Mouse (Mus musculus) embryonic facial prominence, embryonic 14.5 days (tissue): ENCODE data around the gene Gnpat. TPM values are rescaled to one million over a fixed set of nuclear protein-coding genes. Genes with fewer than 3 reads are reported as not detected.
A peak's percentile ranks its signal among the peaks of the same experiment; 100 is the strongest.

Experiments
- ATAC-seq: fragments of 200-750 bp; cut with Nextera tagmentation; 2 replicates; pipeline ENCODE4 v1.8.0; 2017; ENCODE audit warnings: low read depth, moderate number of reproducible peaks, moderate TSS enrichment
- DNase-seq: peaks from one replicate; pipeline ENCODE4 v3.0.0-alpha.2; 2015; ENCODE audit warnings: low spot score
- H3K27ac ChIP-seq: fragments of 300-500 bp; sonication (generic); replicated peaks from 2 replicates; pipeline ENCODE4 v1.5.1; 2014; ENCODE audit warnings: low read depth, mild to moderate bottlenecking, low read length, moderate library complexity
- H3K27me3 ChIP-seq: fragments of 300-500 bp; sonication (generic); replicated peaks from 2 replicates; pipeline ENCODE4 v1.6.1; 2014; ENCODE audit warnings: low read length; ENCODE audit not compliant: control insufficient read depth, insufficient read depth
- H3K36me3 ChIP-seq: fragments of 300-500 bp; sonication (generic); 2 replicates; pipeline ENCODE4 v1.6.1; 2014; ENCODE audit warnings: low read length, mixed read lengths; ENCODE audit not compliant: control insufficient read depth, insufficient read depth
- H3K4me1 ChIP-seq: fragments of 300-500 bp; sonication (generic); 2 replicates; pipeline ENCODE4 v1.6.1; 2014; ENCODE audit warnings: antibody characterized with exemption, low read length; ENCODE audit not compliant: control insufficient read depth, insufficient read depth
- H3K4me2 ChIP-seq: fragments of 300-500 bp; sonication (generic); 2 replicates; pipeline ENCODE4 v1.6.1; 2014; ENCODE audit warnings: low read depth, mild to moderate bottlenecking, low read length, moderate library complexity, mixed read lengths
- H3K4me3 ChIP-seq: fragments of 300-500 bp; sonication (generic); 2 replicates; pipeline ENCODE4 v1.5.1; 2014; ENCODE audit warnings: low read depth, mild to moderate bottlenecking, low read length
- H3K9ac ChIP-seq: fragments of 300-500 bp; sonication (generic); 2 replicates; pipeline ENCODE4 v1.6.1; 2014; ENCODE audit warnings: low read depth, mild to moderate bottlenecking, low read length, moderate library complexity, mixed read lengths
- H3K9me3 ChIP-seq: fragments of 300-500 bp; sonication (generic); 2 replicates; pipeline ENCODE4 v1.6.1; 2016; ENCODE audit warnings: low read length; ENCODE audit not compliant: control insufficient read depth
- WGBS: fragments of 180-500 bp; shearing (Covaris S2); extraction: QIAGEN DNeasy Blood & Tissue Kit; methylation state at CpG from one replicate; pipeline ENCODE4 v1.1.7; 2014; 5-methylcytosine and 5-hydroxymethylcytosine counted together
- polyA plus RNA-seq: library from polyadenylated mRNA; unstranded; fragments of >200 nt; fragmentation: Nextera tagmentation; extraction: Ambion mirVana; gene quantifications from 2 replicates; pipeline ENCODE4 v1.2.1, GENCODE M21; 2014

Gene Gnpat
- polyA plus RNA-seq, 1 experiment from 2014 or later: 97.8 TPM

- Histone ChIP-seq H3K9me3 (peaks cover 5% of the 10 kb centered on the region; the same call in 1 of the 2 replicates), H3K4me2 (no peak overlapping the region), H3K36me3 (peaks cover 33% of the 10 kb centered on the region), H3K27me3 (no peaks in the 10 kb centered on the region), H3K4me3 (no peak overlapping the region), H3K9ac (no peak overlapping the region), H3K27ac (no peak overlapping the region), H3K4me1 (no peaks in the 10 kb centered on the region)
- WGBS: 77% methylated on average over 18 of the region's 18 CpGs
- no peak for DNase-seq
- no peak for ATAC-seq
These were observed 55.1 kb downstream of the Gnpat start for GRCm38 (mm10) chr8:124917741-124918484.

DNA sequence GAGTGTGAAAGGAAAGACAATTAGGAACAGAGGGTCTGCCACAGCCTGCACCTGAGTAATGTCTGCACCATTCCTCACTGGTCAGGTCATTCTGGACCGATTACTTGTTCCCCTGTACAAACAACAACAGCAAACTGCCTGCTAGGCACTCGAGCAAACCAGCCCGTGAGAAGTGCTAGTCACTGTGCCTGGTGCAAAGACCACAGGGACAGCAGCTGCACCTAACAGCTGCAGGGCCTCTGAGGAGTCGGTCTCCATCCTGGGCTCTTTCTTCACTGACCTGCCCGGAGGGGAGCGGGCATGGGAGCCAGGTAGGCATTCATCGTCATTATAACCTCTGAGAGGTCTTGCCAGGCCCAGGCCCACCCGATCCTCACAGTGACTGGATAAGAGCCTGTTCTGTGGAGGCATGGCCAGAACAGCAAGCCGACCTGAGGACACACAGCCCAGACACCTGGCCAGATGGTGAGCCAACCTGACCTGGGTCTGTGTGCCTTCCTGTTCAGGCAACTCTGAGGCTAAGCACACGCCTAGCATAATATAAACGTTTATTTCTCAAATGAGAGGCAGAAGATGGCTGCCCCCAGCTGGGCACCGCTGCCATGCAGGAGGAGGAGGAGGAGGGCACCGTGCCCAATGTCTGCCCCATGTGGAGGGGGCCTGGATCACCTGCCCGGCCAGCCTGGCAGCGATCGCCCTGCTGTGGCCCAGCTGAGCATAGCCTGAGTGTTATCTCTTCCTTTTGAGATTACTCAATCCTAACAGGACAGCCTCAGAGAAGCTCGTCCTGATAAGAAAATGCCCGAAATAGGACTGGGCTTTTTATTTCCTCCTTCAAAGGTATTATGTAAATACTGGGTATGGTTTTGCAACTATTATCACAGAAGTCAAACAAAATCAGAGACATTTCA, 58.8 kb downstream of the Gnpat start:
- WGBS: 83% methylated on average over 18 of the region's 18 CpGs
- Histone ChIP-seq H3K4me2 (no peak overlapping the region), H3K9ac (no peak overlapping the region), H3K36me3 (no peaks in the 10 kb centered on the region), H3K4me1 (no peaks in the 10 kb centered on the region), H3K27me3 (no peaks in the 10 kb centered on the region), H3K27ac (no peak overlapping the region; the same call in 1 of the 2 replicates), H3K4me3 (no peak overlapping the region), H3K9me3 (no peaks in the 10 kb centered on the region)
- DNase-seq (no peak), ATAC-seq (no peak)

DNA sequence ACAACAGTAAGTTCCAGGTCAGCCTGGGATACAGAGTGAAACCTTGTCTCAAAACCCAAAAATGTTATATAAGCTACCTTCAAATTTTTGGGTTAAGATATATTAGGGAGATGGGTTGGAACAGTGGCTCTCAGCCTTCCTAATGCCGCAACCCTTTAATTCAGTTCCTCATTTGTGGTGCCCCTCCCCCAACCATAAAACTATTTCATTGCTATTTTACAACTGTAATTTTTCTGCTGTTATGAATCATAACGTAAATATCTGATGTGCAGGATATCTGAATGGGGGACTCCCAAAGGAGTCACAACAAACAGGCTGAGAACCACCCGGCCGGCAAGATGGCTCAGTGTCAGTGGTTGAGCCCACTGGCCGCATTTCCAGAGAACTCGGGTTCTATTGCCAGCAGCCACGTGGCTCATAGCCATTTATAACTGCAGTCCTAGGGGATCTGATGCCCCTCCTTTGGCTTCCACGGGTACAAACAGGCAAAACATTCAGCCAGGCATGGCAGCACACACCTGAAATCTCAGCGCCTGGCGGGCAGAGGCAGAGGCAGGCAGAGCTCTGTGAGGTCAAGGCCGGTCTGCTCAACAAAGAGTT, 59.8 kb downstream of the Gnpat start:
- no peak overlapping the region for H3K4me3 ChIP-seq
- no peak overlapping the region for H3K9ac ChIP-seq
- H3K36me3 ChIP-seq: 0 out of 2 replicates have a peak, but pooled peaks cover 2% of the 10 kb centered on the region
- no peak overlapping the region for H3K27ac ChIP-seq
- no peak overlapping the region for H3K4me2 ChIP-seq
- no peaks in the 10 kb centered on the region for H3K27me3 ChIP-seq
- H3K9me3 ChIP-seq: no peaks in the 10 kb centered on the region
- H3K4me1 ChIP-seq: no peaks in the 10 kb centered on the region
- ATAC-seq (no peak), DNase-seq (no peak)
- 80% methylated on average over 11 of the region's 11 CpGs for WGBS

DNA sequence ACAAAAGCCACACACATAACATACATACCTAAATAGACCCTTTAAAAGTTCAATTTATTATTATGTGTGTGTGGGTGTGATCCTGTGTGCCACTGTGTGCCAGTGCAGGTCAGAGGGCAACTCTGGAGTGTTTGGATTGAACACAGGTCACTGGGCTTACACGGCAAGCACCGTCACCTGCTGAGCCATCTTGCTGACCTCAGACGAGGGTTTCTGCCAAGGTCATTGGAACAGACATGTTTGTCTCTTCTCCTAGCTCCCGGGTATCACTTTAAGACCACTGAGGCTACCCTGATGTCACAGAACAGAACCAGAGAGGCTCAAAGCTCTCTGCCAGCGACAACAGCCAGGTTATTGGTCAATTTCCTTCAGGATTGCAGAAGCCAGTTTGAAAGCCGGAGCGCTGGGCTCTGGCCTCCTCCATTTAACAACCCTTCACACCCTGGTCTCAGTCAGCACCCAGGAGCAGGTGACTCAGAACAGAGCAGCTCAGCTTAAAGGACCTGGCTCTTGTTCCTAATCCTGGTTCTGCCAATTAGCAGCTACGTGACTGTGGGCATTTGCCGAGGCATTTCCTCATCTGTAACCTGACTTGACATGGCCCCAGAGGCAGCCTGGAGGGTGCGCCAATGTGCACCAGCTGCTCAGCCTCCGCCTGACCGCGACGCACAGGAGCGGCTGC, 61.3 kb downstream of the Gnpat start:
- ATAC-seq (no peak; the same call in 1 of the 2 replicates), DNase-seq (peak; percentile 12)
- 0 out of 2 replicates have a peak, but pooled peaks cover 7% of the 10 kb centered on the region for H3K36me3 ChIP-seq
- no peaks in the 10 kb centered on the region for H3K27me3 ChIP-seq
- 86% methylated on average over 15 of the region's 15 CpGs for WGBS
- H3K27ac ChIP-seq: no peak overlapping the region
- no peak overlapping the region for H3K9ac ChIP-seq
- H3K4me2 ChIP-seq: no peak overlapping the region
- H3K9me3 ChIP-seq: no peaks in the 10 kb centered on the region
- H3K4me3 ChIP-seq: no peak overlapping the region
- H3K4me1 ChIP-seq: no peaks in the 10 kb centered on the region

DNA sequence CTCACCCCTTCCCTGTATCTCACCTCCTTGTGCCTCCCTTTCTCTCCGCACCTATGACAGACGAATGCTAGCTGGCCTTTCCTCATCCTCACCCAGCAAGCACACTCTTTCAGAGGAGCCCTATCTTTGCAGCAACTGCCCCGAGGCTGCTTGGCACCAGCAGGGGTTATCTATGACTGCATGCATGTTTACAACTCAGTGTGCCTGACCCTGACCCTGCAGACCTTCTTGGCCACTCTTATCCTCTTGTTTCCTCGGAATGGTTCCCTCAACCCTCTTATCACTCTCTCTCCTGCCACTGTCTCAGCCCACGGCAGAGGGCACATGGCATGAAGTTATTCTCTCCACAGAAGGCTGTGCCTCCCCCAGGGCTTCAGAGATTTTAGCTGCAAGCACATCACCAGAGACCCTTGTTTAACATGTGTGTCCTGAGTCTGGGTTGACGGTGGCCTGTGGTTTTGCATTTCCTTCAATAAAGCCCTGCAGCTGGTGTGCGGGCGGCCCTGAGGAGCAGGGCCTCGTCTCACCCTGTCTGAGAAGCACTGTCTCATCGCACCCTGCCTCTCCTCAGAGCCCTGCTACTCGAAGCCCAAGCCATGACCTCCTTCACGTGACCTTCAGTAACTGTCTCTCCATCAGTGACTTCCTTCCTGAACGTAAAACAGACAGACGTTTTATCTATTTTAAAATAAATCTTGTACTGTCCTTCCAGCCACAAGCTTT, 62.9 kb downstream of the Gnpat start:
- 76% methylated on average over 14 of the region's 14 CpGs for WGBS
- Histone ChIP-seq H3K36me3 (0 out of 2 replicates have a peak, but pooled peaks cover 7% of the 10 kb centered on the region), H3K9ac (no peak overlapping the region), H3K4me1 (no peaks in the 10 kb centered on the region), H3K4me2 (no peak overlapping the region), H3K27ac (no peak overlapping the region), H3K4me3 (no peak overlapping the region), H3K27me3 (no peaks in the 10 kb centered on the region), H3K9me3 (no peaks in the 10 kb centered on the region)
- ATAC-seq (no peak), DNase-seq (no peak)

- 71% methylated on average over 10 of the region's 10 CpGs for WGBS
- Histone ChIP-seq H3K4me3 (no peak overlapping the region), H3K9me3 (no peaks in the 10 kb centered on the region), H3K27ac (no peak overlapping the region; the same call in 1 of the 2 replicates), H3K9ac (no peak overlapping the region), H3K4me1 (no peaks in the 10 kb centered on the region), H3K27me3 (no peaks in the 10 kb centered on the region), H3K36me3 (0 out of 2 replicates have a peak, but pooled peaks cover 7% of the 10 kb centered on the region), H3K4me2 (no peak overlapping the region)
- peak; percentile 68 for DNase-seq
- peak; percentile 27; the same call in 1 of the 2 replicates for ATAC-seq
These were observed 63.5 kb downstream of the Gnpat start for GRCm38 (mm10) chr8:124926351-124926771.

DNA sequence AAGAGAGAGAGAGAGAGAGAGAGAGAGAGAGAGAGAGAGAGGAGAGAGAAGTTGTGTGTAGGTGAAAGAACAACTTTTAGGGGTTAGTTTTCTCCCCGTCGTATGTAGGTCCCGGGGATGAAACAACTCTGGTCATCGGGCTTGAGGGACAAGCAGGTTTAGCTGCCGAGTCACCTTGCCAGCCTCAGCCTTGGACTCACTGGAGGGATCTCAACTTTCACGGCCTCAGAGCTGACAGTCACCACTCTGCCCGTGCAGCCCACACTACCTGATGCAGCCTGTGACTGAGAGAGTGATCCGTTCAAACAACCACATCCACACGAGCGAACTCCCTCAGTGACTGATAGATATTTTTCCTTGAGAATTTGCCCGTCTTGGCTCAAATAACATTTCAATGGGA, 66.2 kb downstream of the Gnpat start:
- DNase-seq: no peak
- no peaks in the 10 kb centered on the region for H3K4me1 ChIP-seq

More for the DNA sequence above, 66.2 kb downstream of the Gnpat start:
- no peak overlapping the region for H3K27ac ChIP-seq
- ATAC-seq: no peak
- no peaks in the 10 kb centered on the region for H3K9me3 ChIP-seq
- WGBS: 84% methylated on average over 11 of the region's 11 CpGs
- no peak overlapping the region for H3K9ac ChIP-seq
- no peak overlapping the region for H3K4me2 ChIP-seq
- H3K4me3 ChIP-seq: no peak overlapping the region
- H3K27me3 ChIP-seq: no peaks in the 10 kb centered on the region
- 0 out of 2 replicates have a peak, but pooled peaks cover 7% of the 10 kb centered on the region for H3K36me3 ChIP-seq
